Mouse (Mus musculus) testis, adult 2 months (tissue): Measurements from ENCODE around the gene Spsb1. TPM values are rescaled to one million over a fixed set of nuclear protein-coding genes. Genes with fewer than 3 reads are reported as not detected.
A peak's percentile ranks its signal among the peaks of the same experiment; 100 is the strongest.

Experiments used
- H3K27ac ChIP-seq: fragments of 200-500 bp; 2 replicates; pipeline ENCODE4 v1.5.1; 2012; ENCODE audit warnings: low read depth, low read length; ENCODE audit not compliant: control insufficient read depth, insufficient read depth
- H3K27me3 ChIP-seq: fragments of 200-500 bp; 2 replicates; pipeline ENCODE4 v1.6.1; 2012; ENCODE audit warnings: mild to moderate bottlenecking, low read length, moderate library complexity; ENCODE audit not compliant: control insufficient read depth, insufficient read depth
- H3K36me3 ChIP-seq: fragments of 200-500 bp; 2 replicates; pipeline ENCODE4 v1.6.1; 2012; ENCODE audit warnings: mild to moderate bottlenecking, low read length; ENCODE audit not compliant: control insufficient read depth, insufficient read depth
- H3K4me1 ChIP-seq: fragments of 200-500 bp; 2 replicates; pipeline ENCODE4 v1.6.1; 2012; ENCODE audit warnings: low read length; ENCODE audit not compliant: control insufficient read depth, insufficient read depth
- H3K4me3 ChIP-seq: fragments of 200-500 bp; 2 replicates; pipeline ENCODE4 v1.5.1; 2012; ENCODE audit warnings: low read depth, mild to moderate bottlenecking, low read length, moderate library complexity, mixed read lengths; ENCODE audit not compliant: control insufficient read depth
- CTCF ChIP-seq: fragments of 200-500 bp; IDR thresholded peaks from 2 replicates; pipeline ENCODE4 v1.5.1; 2012; ENCODE audit warnings: low read depth, mild to moderate bottlenecking, inconsistent platforms, low read length, moderate library complexity; ENCODE audit not compliant: control insufficient read depth, insufficient read depth, insufficient replicate concordance
- POLR2A ChIP-seq: fragments of 200-500 bp; IDR thresholded peaks from 2 replicates; pipeline ENCODE4 v1.6.1; 2012; ENCODE audit warnings: low read depth, mild to moderate bottlenecking, inconsistent platforms, low read length, moderate library complexity; ENCODE audit not compliant: control insufficient read depth
- polyA plus RNA-seq: library from polyadenylated mRNA; depleted of rRNA; stranded (reverse); fragments of >200 nt; gene quantifications from 2 replicates; pipeline ENCODE4 v1.2.3, GENCODE M21; 2012

The Spsb1 gene
- polyA plus RNA-seq, 1 experiment, result 71.5 TPM

- no peak for TF ChIP-seq CTCF
- TF ChIP-seq POLR2A, result no peak
Observed at GRCm38 (mm10) chr4:149990954-149991633, 36.3 kb upstream of the Spsb1 start.

GRCm38 (mm10) chr4:149990212-149990953 is 35.5 kb upstream of the Spsb1 start:
- H3K27ac ChIP-seq, result peak overlapping the region; percentile 49
- no peak overlapping the region for H3K4me3 ChIP-seq
- H3K4me1 ChIP-seq, result peaks cover 14% of the 10 kb centered on the region
- H3K27me3 ChIP-seq, result no peaks in the 10 kb centered on the region
- TF ChIP-seq CTCF (no peak), POLR2A (no peak)
- H3K36me3 ChIP-seq, result no peaks in the 10 kb centered on the region

More at GRCm38 (mm10) chr4:149990954-149991633, 36.3 kb upstream of the Spsb1 start:
- Histone ChIP-seq H3K4me1 (peaks cover 14% of the 10 kb centered on the region), H3K27ac (no peak overlapping the region), H3K27me3 (no peaks in the 10 kb centered on the region), H3K4me3 (no peak overlapping the region), H3K36me3 (no peaks in the 10 kb centered on the region)

- H3K4me3 ChIP-seq, result peak overlapping the region; percentile 20
- H3K36me3 ChIP-seq, result no peaks in the 10 kb centered on the region
- H3K4me1 ChIP-seq, result peaks cover 17% of the 10 kb centered on the region
- H3K27ac ChIP-seq, result peak overlapping the region; percentile 16; the same call in 1 of the 2 replicates
- TF ChIP-seq POLR2A (no peak), CTCF (no peak)
- H3K27me3 ChIP-seq, result no peaks in the 10 kb centered on the region
Observed at GRCm38 (mm10) chr4:149988931-149989556, 34.2 kb upstream of the Spsb1 start.

DNA sequence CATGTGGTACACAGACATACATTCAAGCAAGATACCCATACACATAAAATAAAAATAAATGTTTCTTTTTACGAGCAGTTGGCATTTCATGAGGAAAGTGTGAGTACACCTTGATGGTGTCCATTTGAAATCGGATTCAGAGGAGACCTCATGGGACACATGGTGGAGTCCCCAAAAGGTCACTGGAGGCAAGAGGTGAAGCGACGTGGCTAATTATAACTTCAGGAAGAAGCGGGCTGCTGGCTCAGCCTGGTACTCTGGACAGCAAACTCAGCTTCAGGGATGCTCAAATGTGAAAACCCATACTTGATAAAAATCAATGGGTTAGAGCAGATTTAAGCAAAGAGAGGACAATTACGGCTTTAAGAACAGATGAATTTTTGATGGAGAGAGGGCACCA is 33.5 kb upstream of the Spsb1 start:
- H3K27me3 ChIP-seq, result no peaks in the 10 kb centered on the region
- H3K4me1 ChIP-seq, result peaks cover 17% of the 10 kb centered on the region
- no peak overlapping the region for H3K4me3 ChIP-seq
- TF ChIP-seq POLR2A (no peak), CTCF (no peak)
- no peak overlapping the region for H3K27ac ChIP-seq
- H3K36me3 ChIP-seq, result no peaks in the 10 kb centered on the region

DNA sequence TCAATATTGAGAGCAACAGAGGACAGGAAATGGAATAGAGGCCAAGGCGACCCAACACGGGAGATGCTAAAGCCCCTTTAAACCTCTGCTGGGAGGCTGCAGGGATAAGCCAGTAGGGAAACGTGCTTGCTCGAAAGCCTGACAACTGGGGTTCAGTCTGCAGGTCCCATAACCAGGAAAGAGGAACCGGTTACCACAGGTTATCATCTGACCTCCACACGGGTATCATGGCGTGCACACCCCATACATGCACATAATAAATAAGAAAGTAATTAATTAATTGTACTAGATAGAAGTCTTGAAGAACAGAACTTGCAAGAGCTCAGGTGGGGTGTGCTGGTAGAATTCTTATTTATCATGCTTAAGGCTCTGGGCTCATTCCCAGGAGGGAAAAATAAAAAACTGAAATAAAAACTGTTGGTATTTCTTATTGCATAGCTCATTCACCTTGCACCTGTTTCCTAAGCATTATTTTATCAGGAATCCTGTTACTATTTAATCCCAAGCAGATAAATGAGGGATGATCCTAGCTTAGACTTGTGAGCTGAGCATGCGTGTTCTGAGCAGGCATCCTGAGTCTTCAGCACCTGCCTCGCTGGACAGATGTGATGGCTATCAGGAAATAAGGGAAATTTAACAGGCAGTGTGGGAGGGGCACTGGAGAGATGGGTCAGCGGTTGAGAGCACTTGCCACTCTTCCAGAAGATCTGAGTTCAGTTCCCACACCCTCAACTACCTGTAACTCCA is 32.0 kb upstream of the Spsb1 start:
- TF ChIP-seq CTCF (no peak), POLR2A (no peak)
- Histone ChIP-seq H3K27me3 (no peaks in the 10 kb centered on the region), H3K27ac (no peak overlapping the region), H3K4me1 (peaks cover 17% of the 10 kb centered on the region), H3K4me3 (no peak overlapping the region), H3K36me3 (no peaks in the 10 kb centered on the region)

DNA sequence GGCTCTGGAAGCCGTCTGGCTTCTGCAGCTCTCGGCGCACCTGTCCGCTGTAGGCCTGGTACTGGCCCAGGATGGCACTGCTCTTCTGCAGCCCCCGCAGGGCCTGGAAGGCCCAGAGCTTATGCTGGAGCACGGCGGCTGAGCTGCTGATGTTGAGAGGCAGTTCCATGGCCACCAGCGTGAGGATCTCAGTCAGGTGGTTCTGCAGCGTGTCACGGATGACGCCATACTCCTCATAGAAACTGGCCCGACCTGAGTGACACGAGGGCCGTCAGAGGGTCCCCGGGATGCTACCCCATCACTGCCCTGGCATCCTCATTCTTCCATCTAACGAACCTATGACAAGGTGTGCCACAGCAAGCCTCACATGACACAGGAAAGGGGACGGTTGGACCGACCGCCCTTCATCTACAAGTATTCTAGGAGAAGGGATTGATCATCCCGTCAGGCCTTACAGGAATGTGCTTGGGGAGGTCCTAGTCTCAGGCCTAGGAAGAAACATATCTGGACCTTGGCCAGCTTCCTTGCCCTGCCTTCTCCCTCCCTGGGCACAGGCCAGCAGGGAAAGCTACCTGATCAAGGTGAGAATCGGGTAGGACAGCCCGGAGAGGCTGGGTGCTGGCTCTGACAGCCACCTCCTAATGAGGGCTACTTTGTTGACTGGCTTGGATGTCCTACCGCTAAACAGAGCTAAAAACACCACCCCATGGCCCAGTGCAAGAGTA is 29.2 kb upstream of the Spsb1 start:
- TF ChIP-seq CTCF, result no peak
- no peak for TF ChIP-seq POLR2A
- no peak overlapping the region for H3K27ac ChIP-seq

More for the DNA sequence above, 29.2 kb upstream of the Spsb1 start:
- no peak overlapping the region for H3K4me3 ChIP-seq
- no peaks in the 10 kb centered on the region for H3K27me3 ChIP-seq
- H3K4me1 ChIP-seq, result peaks cover 8% of the 10 kb centered on the region
- H3K36me3 ChIP-seq, result no peaks in the 10 kb centered on the region
